Mouse (Mus musculus) natural killer cell, adult 2 months (primary cell): ENCODE measurements at regions not wholly inside any gene's neighbourhood (a gene's known extent, or its start where the extent isn't known, plus 50 kb on each side); places are given as distances from the start of the nearest gene placed in this dataset.

ENCODE experiments used
- DNase-seq, 2 experiments: peaks; one replicate each; pipeline ENCODE4 v3.0.0; 2022; ENCODE audit warnings: low spot score in 2 of 2

DNA sequence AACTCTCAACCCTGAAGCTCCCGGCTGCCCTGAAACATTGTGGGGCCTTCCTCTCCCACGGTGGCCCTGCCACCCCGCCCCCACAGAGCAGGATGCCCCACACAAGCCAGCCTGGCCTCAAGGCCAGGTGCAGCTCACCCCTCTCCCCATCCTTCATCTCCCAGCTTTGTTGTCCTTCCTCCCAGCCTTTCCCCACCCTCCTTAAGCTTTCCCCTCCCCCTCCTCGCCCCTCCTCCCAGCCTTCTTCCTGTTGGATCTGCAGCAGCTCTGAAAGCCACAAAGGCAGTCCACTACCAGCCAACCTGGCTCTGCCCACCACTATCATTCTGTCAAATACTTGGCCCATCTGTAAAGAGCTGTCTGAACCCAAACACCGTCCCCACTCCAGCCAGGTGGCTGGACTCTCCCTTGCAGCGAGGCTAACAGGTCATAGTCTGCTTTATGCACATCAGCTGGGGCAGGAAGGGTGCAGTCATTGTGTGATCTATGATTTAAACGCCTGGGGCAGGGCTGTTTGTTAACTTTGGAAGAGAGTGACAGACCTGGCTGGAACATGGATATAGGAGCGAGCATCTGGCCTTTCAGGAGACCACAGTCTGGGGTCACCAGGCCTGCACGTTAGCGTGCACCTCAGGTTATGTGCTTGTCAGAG is 119.9 kb upstream of the Atp6ap2 start:
- no peak for DNase-seq

- no peak for DNase-seq
Observed at GRCm38 (mm10) chrX:12472296-12472695, 115.3 kb upstream of the Atp6ap2 start.

- DNase-seq = no peak
Observed at GRCm38 (mm10) chrX:12479207-12479606, 108.4 kb upstream of the Atp6ap2 start.

- no peak for DNase-seq
Observed at GRCm38 (mm10) chrX:12490957-12491356, 96.6 kb upstream of the Atp6ap2 start.

GRCm38 (mm10) chrX:12493216-12493615 is 94.4 kb upstream of the Atp6ap2 start:
- DNase-seq = no peak

- DNase-seq = no peak
Observed at GRCm38 (mm10) chrX:12493916-12494315, 93.7 kb upstream of the Atp6ap2 start.

DNA sequence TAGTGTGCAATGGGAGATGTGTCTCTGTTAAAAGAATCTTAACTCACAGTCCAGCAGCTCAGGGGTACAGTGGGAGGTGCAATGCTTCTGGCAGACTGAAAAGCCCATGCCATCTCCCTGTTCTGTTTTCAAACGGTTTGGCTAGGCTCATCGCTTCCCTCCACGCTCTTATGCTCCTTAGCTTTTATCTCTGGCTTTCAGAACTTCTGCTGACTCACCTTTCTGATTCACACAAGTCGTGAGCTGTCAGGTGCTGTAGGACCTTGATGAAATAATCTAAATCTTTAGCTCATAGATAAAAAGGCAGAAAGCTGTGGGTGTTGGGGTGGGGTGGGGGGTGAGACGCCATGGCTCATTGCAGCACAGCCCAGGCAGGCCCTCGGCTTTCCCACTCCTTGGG is 93.1 kb upstream of the Atp6ap2 start:
- DNase-seq = no peak

DNA sequence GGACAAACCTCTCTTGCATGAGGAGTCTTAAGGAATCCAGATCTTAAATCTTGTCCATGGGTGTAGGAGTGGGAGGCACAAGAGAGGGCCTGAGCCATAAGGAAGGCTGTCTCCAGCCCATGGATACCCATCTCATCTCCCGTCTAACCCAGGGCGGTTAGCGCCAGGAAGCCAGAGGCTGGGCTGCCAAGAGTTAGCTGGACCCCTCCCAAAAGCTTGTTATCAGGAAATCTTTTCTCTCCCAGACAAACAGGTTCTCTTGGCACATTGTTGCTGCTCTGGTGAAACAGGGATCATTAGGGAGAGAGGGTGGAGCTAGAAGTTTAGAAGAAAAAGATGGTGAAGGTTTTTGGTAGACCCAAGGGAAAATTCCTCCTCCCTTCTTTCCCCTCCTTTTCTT is 87.0 kb upstream of the Atp6ap2 start:
- no peak for DNase-seq

DNA sequence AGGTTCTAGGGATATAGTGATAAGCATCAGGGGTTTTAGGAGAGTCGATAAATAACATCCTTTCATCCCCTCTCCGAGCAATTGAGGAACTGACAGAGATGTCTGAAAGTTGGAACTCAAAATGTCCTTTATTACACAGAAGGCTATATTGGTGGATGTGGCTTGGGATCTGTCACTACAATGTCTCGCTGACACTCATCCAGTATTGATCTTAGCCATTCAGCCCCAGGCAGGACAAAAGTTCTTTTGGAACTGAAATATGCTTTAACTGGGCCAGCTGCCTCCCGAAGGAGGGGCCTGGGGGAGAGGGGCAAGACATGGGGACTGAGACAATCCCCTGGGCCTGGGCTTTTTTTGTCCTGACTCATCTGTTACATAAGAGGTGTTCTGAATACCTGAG is 85.2 kb upstream of the Atp6ap2 start:
- DNase-seq = no peak

GRCm38 (mm10) chrX:12503581-12503980 is 84.0 kb upstream of the Atp6ap2 start:
- DNase-seq = no peak

- no peak for DNase-seq
Observed at GRCm38 (mm10) chrX:12511119-12511518, 76.5 kb upstream of the Atp6ap2 start.

GRCm38 (mm10) chrX:12525044-12525443 is 62.6 kb upstream of the Atp6ap2 start:
- no peak for DNase-seq

DNA sequence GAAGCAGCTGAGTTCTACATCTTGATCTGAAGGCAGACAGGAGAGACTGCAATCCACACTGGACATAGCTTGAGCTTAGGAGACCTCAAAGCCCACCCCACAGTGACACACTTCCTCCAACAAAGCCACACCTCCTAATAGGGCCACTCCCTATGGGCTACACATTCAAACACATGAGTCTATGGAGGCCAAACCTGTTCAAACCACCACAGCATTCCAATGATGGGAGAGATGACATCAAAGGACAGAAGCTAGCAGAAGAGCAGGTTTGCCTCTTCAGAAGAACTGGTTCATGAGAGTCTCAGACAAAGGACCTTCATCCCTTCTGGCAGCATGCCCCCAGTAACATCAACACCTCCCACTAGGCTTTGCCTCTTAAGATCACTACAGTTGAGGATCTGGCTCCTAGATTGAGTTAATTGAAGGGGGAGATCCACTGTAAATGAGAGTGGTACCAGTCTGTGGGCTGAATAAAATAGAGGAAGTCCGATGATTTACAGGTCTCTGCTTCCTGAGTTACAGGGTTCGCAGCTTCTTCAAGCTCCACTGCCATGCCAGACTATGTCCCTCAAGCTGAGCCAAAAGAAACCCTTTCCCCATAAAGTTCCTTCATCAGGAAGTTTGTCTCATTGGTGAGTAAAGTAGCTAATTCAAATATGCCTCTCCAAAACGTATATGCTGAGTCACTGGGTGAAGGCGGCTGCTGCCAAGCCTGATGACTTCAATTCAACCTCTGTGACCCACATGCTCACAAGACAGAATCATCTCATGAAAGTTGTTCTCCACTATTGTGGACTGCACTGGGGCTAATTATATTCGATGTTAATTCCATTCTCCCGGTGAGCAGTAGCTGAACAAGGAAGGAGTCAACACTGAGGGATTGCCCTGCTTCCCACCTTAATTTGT is 56.9 kb upstream of the Atp6ap2 start:
- DNase-seq = no peak
